8 mouse cellular contexts compared by ENCODE assay signal in the genomic region with DNA sequence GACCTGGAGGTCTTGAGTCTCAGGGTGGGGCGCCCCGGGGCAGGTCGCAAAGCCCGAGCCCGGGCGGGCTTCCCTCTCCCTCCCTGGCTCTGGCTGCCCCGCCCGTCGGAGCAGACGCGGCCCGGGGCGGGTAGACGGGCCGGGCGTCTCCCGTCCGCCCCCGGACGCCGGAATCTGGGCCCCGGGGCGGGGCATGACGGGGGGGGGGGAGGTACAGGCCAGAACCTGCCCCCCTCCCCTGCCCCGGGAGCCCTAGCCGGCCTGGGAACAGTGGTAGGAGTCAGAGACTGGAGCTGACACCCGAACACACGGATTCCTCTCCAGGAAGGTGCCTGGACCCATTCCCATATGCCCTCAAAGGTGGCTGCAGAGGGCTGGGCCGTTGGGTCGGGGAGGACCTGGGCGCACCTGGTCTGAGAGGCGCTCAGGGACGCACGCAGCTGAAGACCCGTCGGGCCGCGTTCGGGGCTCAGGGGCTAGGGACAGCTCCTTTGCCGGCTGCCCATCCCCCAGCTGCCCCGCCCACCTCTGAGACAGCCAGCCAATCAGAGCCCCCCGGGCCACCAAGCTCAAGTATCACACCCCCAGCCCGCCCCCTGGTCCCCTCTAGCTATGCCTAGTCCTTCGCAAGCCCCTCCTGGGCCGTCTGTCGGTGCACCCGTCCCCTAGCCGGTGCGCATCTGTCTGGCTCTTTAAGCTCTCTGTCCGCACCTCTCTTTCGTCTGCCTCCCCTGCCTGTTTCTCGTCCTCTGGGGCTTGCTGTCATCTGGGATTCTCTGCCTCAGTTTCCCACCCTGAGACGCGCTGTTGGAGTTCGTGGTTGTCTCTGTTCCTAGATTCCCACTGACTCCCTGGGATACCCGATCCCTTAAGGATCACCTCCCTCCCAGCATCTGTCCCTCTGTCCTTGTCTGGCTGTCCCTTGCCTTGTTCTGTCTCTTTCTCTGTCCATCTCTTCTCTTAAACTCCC. TPM values are rescaled to one million over a fixed set of nuclear protein-coding genes. Genes with fewer than 3 reads are reported as not detected.
DNase-seq lines count a peak whose midpoint lies in the region; TF ChIP-seq lines count a peak whose summit lies in the region.

No protein-coding gene starts in this region.

- H3K27ac ChIP-seq in MEL (ENCODE audit: control insufficient read depth, low read depth, low read length): no peak overlapping the region
- peak overlapping the region; percentile 53; the same call in 1 of the 2 replicates for H3K27ac ChIP-seq in embryonic fibroblast, embryonic 13.5 days (ENCODE audit: insufficient read depth, low read length)

- peaks cover 5 to 14% of the 10 kb centered on the region in 2 experiments; a peak in 3 of 4 replicates for H3K27me3 ChIP-seq in MEL (ENCODE audit: control insufficient read depth in 1 of 2, insufficient read depth in 2 of 2, low read length in 2 of 2)

- intact Hi-C loops in heart, postnatal 25 days (cut with DNase I): no loop called here

- DNase-seq in B cell, adult 2 months: peak; percentile 46 to 47
- peak; percentile 49 for DNase-seq in MEL (ENCODE audit: low read depth, low spot score)
- peak; percentile 40 for DNase-seq in heart, postnatal 25 days (ENCODE audit: low spot score)
- DNase-seq in kidney, postnatal 36 days: peak; percentile 55 to 81
- DNase-seq in mesoderm, embryonic 11.5 days (ENCODE audit: low read depth, low spot score): peak; percentile 81
- peak; percentile 82 for DNase-seq in testis, postnatal 10 days (ENCODE audit: low spot score)
- DNase-seq in spleen, postnatal 36 days (ENCODE audit: low spot score in 2 of 2): no peak

- peak overlapping the region; percentile 39; the same call in 1 of the 2 replicates for H3K9ac ChIP-seq in MEL (ENCODE audit: control insufficient read depth, low read depth, low read length, poor library complexity, severe bottlenecking)

- no peak for TF ChIP-seq POLR2A in MEL (IDR thresholded peaks at IDR 0.05; ENCODE audit: control insufficient read depth in 1 of 2, insufficient read depth in 1 of 2, low read depth in 1 of 2, low read length in 2 of 2, poor library complexity in 1 of 2)
- TF ChIP-seq POLR2A in embryonic fibroblast, embryonic 13.5 days (IDR thresholded peaks at IDR 0.05; ENCODE audit: low read depth, low read length): peak; percentile 44

- peaks cover 0 to 12% of the 10 kb centered on the region in 2 experiments; a peak in 1 of 4 replicates for H3K4me1 ChIP-seq in MEL (ENCODE audit: control insufficient read depth in 1 of 2, insufficient read depth in 2 of 2, low read length in 2 of 2)
- peaks cover 7% of the 10 kb centered on the region for H3K4me1 ChIP-seq in embryonic fibroblast, embryonic 13.5 days (ENCODE audit: control insufficient read depth, insufficient read depth, low read length)

- H3K9me3 ChIP-seq in MEL (replicated peaks; ENCODE audit: insufficient read depth, low read length): no peaks in the 10 kb centered on the region

- peak overlapping the region in 1 of 2 experiments; percentile 40; a peak in 1 of 4 replicates for H3K4me3 ChIP-seq in MEL (ENCODE audit: control insufficient read depth in 1 of 2, insufficient read depth in 1 of 2, low read depth in 2 of 2, low read length in 2 of 2)
- H3K4me3 ChIP-seq in embryonic fibroblast, embryonic 13.5 days (ENCODE audit: insufficient read depth, low read length): peak overlapping the region; percentile 48

- TF ChIP-seq CTCF in MEL (IDR thresholded peaks at IDR 0.05 in 2 of 3, conservative IDR thresholded peaks at IDR 0.05 in 1 of 3; ENCODE audit: control insufficient read depth in 1 of 3, insufficient read depth in 1 of 3, low read depth in 2 of 3, low read length in 3 of 3, poor library complexity in 1 of 3, severe bottlenecking in 1 of 3): no peak
- TF ChIP-seq CTCF in embryonic fibroblast, embryonic 13.5 days (IDR thresholded peaks at IDR 0.05; ENCODE audit: borderline replicate concordance, insufficient read depth, low read length): no peak

- no peaks in the 10 kb centered on the region for H3K79me2 ChIP-seq in MEL (ENCODE audit: control insufficient read depth, insufficient read depth, low read length, poor library complexity)

- H3K36me3 ChIP-seq in MEL (ENCODE audit: control insufficient read depth in 1 of 2, insufficient read depth in 2 of 2, low read length in 2 of 2): no peaks in the 10 kb centered on the region

- no peak for TF ChIP-seq EP300 in MEL (IDR thresholded peaks at IDR 0.05; ENCODE audit: low read depth in 1 of 2, low read length in 2 of 2)

- TF ChIP-seq RAD21 in MEL (IDR thresholded peaks at IDR 0.05; ENCODE audit: low read depth, low read length): no peak

TF ChIP-seq in MEL, 35 proteins besides CTCF, POLR2A, EP300 and RAD21:
- TF ChIP-seq UBTF (IDR thresholded peaks at IDR 0.05; ENCODE audit: borderline replicate concordance, insufficient read depth, low read depth, low read length) (no peak), POLR2AphosphoS2 (IDR thresholded peaks at IDR 0.05; ENCODE audit: low read length) (no peak), ZNF384 (IDR thresholded peaks at IDR 0.05; ENCODE audit: low read depth, low read length) (no peak), JUND (IDR thresholded peaks at IDR 0.05; ENCODE audit: low read depth, low read length) (no peak)

RNA-seq across cellular contexts. Expression of a gene that starts 5.5 kb away (rescaled TPM):
- 0.12 TPM in 1 of 2 replicates, not detected in the other for total RNA-seq in MEL (2012; rRNA removed)
- polyA plus RNA-seq in MEL (2012; ENCODE audit: insufficient read depth in 1 of 2, insufficient read length in 2 of 2, low read depth in 1 of 2, low replicate concordance in 2 of 2, missing spikeins in 1 of 2): under 1 TPM in 1 of 2 experiments, not detected in 1; 0.07 TPM
- 3.3 and 7.8 TPM in 2 replicates for polyA plus RNA-seq in embryonic fibroblast, embryonic 13.5 days (2011; ENCODE audit: insufficient read length, low read depth, missing spikeins)
- total RNA-seq in heart, postnatal 25 days (2021): under 1 TPM in 1 of 2 experiments, not detected in 1; 0.26 TPM

RNA-seq across cellular contexts. Expression of a gene that starts 5.6 kb away (rescaled TPM):
- total RNA-seq in MEL (2012; rRNA removed): not detected in 2 replicates
- 1 to 10 TPM in 1 of 2 experiments, not detected in 1; 1.6 TPM for polyA plus RNA-seq in MEL (2012; ENCODE audit: insufficient read depth in 1 of 2, insufficient read length in 2 of 2, low read depth in 1 of 2, low replicate concordance in 2 of 2, missing spikeins in 1 of 2)
- not detected in 2 replicates for polyA plus RNA-seq in embryonic fibroblast, embryonic 13.5 days (2011; ENCODE audit: insufficient read length, low read depth, missing spikeins)
- not detected for total RNA-seq in heart, postnatal 25 days (2021)

RNA-seq across cellular contexts. Expression of a gene that starts 6.0 kb away (rescaled TPM):
- total RNA-seq in MEL (2012; rRNA removed): not detected in 2 replicates
- not detected for polyA plus RNA-seq in MEL (2012; ENCODE audit: insufficient read depth in 1 of 2, insufficient read length in 2 of 2, low read depth in 1 of 2, low replicate concordance in 2 of 2, missing spikeins in 1 of 2)
- not detected in 2 replicates for polyA plus RNA-seq in embryonic fibroblast, embryonic 13.5 days (2011; ENCODE audit: insufficient read length, low read depth, missing spikeins)
- total RNA-seq in heart, postnatal 25 days (2021): not detected

RNA-seq across cellular contexts. Expression of a gene that starts 12.3 kb away (rescaled TPM):
- 20.9 and 23.8 TPM in 2 replicates for total RNA-seq in MEL (2012; rRNA removed)
- polyA plus RNA-seq in MEL (2012; ENCODE audit: insufficient read depth in 1 of 2, insufficient read length in 2 of 2, low read depth in 1 of 2, low replicate concordance in 2 of 2, missing spikeins in 1 of 2): 10 to 100 TPM in 1 of 2 experiments, not detected in 1; 31.3 TPM
- polyA plus RNA-seq in embryonic fibroblast, embryonic 13.5 days (2011; ENCODE audit: insufficient read length, low read depth, missing spikeins): 4.3 and 5.3 TPM in 2 replicates
- total RNA-seq in heart, postnatal 25 days (2021): 1 to 10 TPM; 3.5 to 4.3 TPM

RNA-seq across cellular contexts. Expression of a gene that starts 15.5 kb away (rescaled TPM):
- total RNA-seq in MEL (2012; rRNA removed): 2,026 and 2,264 TPM in 2 replicates
- polyA plus RNA-seq in MEL (2012; ENCODE audit: insufficient read depth in 1 of 2, insufficient read length in 2 of 2, low read depth in 1 of 2, low replicate concordance in 2 of 2, missing spikeins in 1 of 2): 1,000 to 10,000 TPM in 1 of 2 experiments, 100 to 1,000 TPM in 1; 1,000 to 9,991 TPM
- 404 and 438 TPM in 2 replicates for polyA plus RNA-seq in embryonic fibroblast, embryonic 13.5 days (2011; ENCODE audit: insufficient read length, low read depth, missing spikeins)
- total RNA-seq in heart, postnatal 25 days (2021): 100 to 1,000 TPM; 489 to 533 TPM

Comparison
In these comparisons a context has a peak if more than half of its experiments do, and no peak if none do; other contexts are left out.
1. DNase-seq: peak in B cell, adult 2 months (2 of 2), MEL (single experiment), heart, postnatal 25 days (single experiment), kidney, postnatal 36 days (2 of 2), mesoderm, embryonic 11.5 days (single experiment) and testis, postnatal 10 days (single experiment); none in spleen, postnatal 36 days (0 of 2).